Mouse (Mus musculus): ENCODE results near the gene Ptprf.

Ptprf gene

GRCm38 (mm10) chr4:118259782-118260463 is 31.3 kb downstream of the Ptprf start:
- peak; percentile 49 for DNase-seq (ENCODE audit: low read depth, low spot score)

DNA sequence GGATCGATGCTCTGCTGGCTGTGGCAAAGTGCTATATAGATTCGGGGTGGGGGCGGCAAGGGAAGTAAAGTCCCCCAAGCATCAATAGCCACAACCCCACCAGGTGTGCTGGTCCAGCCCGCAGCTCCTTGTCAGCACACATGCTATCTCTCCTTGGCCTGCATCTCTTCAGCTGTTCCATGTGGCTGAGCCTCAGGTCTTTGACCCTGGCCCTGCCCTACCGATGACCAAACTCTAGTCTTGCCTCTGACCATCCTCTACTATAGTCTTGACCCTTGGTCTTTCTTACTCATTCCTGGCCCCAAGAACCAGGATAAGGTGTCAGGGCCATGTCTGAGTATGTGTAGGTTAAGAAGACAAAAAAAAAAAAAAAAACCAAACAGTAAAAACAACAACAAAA is 33.2 kb downstream of the Ptprf start:
- DNase-seq (ENCODE audit: low read depth, low spot score), result no peak

- no peak for DNase-seq (ENCODE audit: low read depth, low spot score)
These were observed 33.8 kb downstream of the Ptprf start for GRCm38 (mm10) chr4:118257416-118257815.

DNA sequence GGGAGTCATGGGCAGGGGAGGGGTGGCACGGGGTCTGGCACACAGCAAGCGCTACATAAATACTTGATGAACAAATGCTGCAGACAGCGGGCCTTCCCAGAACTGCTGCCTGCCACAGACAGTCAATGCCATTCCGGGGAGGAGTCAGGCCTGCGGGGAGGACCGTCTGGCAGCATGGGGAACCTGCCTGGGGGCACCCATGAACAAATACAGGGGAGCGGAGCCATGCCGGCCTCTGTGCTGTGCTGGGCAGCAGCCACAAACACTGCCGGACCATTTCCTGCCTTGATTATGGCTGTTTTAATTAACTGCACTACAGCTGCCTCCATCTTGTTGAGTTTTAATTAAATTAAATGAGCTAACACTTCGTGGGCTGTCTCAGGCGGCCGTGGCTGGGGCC is 35.0 kb downstream of the Ptprf start:
- DNase-seq (ENCODE audit: low read depth, low spot score), result no peak

- DNase-seq (ENCODE audit: low read depth, low spot score), result no peak
These were observed 36.3 kb downstream of the Ptprf start for GRCm38 (mm10) chr4:118254953-118255352.

DNA sequence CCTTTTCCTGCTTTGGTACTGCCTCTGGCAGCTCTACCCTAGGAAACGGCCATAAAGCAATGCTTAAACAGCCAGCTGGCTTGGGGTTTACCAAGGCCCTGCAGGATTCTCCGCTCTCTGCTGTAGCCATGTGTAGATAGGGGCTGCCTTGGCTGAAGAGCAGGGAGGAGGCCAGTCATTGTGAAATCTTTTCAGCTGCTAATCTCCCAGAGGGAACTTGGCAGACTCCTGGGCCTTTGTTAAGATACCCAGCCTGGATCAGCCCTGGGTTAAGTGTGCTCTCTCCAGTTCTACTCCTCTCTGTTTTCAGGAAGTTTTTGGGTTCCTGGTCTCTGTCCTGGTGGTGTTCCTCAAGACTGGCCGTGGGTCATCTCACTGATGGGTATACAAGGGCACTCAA is 43.9 kb downstream of the Ptprf start:
- DNase-seq (ENCODE audit: low read depth, low spot score), result peak; percentile 58

DNA sequence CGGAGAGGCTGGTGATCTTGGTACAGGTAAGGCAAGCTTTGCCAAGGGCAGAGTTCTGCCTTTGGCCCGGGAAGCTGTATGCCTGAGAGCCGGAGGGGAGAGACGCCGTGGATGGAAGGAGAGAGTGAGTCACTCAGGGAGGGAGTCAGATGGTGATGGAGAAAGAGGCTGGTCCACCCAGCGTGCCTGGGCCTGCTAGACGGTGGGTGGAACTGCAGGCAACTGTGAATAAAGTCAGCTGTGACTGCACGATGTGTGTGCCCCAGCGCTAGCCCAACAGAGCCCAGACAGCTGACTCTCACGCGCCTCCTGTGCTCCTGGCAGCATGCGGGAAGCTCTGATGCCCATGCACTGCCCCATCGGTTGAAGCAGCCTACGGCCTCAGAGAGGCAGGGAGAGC is 45.4 kb downstream of the Ptprf start:
- no peak for DNase-seq (ENCODE audit: low read depth, low spot score)

- DNase-seq (ENCODE audit: low read depth, low spot score), result no peak
These were observed 47.4 kb downstream of the Ptprf start for GRCm38 (mm10) chr4:118243791-118244190.

DNA sequence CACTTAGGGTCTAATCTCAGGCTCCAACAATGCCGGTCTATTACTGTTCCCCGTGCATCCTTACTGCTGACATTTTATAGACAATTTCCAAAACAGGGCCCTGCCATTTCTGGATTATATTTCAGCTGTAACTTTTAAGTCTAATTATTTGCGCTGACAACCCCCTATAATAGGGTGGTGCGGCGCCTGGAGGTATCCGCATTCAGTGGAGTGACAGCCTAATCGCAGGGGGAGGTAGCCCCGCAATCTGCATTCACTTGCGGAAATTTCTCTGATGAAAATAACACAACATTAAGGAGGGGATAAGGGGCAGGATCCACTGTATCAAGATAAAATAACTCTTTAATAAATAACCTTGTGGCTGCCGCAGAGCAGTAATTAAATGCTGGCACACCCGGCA is 47.9 kb downstream of the Ptprf start:
- DNase-seq (ENCODE audit: low read depth, low spot score), result no peak

DNA sequence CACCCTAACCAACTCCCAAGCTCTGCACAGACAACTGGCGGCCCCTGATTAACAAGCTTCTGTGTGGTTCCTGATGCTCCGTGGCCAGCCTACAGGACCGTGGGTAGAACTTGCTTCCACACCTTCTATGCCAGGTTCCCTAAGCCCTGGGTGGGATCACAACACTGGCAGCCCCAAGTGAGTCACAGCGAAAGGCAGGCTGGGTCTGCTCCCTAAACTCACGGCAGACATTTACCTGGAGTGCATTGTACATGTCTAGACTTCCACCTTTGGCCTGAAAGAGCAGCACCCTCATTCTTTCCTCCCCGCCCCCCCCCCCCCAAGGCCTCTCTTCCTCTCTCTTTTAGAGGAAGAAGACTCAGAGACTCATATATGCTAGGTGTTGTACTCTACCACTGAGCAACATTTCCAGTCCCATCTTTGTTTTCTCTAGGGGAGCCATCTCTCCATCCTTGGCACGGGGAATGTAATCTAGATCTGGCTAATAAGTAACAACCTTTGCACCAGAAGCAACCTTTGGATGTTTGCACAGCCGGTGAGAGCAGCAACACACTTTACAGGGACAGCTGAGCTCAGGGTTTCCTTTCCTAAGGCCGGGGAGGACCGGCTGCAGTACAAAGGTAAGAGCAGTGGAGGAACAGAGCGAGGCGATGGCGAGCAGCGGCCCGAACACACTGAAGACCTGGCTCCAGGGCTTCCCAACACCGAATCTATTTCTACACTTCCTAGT is 51.1 kb downstream of the Ptprf start:
- DNase-seq (ENCODE audit: low read depth, low spot score), result no peak

DNA sequence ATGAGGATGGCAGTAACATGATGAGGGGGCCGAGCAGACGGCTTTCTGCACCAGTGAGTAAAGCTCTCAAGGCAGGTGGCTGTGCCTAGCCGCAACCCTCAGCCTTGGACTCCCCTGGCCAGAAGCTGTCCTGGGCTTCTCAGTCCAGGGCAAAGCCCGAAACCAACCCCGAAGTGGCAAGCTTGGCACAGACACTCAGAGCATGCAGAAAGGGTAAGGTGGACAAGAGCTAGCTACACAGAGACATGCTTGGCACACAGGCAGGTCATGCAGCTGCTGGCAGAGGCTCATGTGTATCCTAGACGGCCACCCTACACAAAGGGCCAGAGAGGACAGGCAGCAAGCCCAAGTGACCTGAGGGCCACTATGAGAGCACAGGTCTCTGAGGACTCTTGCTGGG is 52.5 kb downstream of the Ptprf start:
- no peak for DNase-seq (ENCODE audit: low read depth, low spot score)

GRCm38 (mm10) chr4:118236871-118237270 is 54.3 kb downstream of the Ptprf start:
- DNase-seq (ENCODE audit: low read depth, low spot score), result peak; percentile 57

GRCm38 (mm10) chr4:118234711-118235388 is 56.4 kb downstream of the Ptprf start:
- DNase-seq (ENCODE audit: low read depth, low spot score), result no peak

- DNase-seq (ENCODE audit: low read depth, low spot score), result no peak
These were observed 57.3 kb downstream of the Ptprf start for GRCm38 (mm10) chr4:118233886-118234285.

- DNase-seq (ENCODE audit: low read depth, low spot score), result no peak
These were observed 59.3 kb downstream of the Ptprf start for GRCm38 (mm10) chr4:118231861-118232260.

DNA sequence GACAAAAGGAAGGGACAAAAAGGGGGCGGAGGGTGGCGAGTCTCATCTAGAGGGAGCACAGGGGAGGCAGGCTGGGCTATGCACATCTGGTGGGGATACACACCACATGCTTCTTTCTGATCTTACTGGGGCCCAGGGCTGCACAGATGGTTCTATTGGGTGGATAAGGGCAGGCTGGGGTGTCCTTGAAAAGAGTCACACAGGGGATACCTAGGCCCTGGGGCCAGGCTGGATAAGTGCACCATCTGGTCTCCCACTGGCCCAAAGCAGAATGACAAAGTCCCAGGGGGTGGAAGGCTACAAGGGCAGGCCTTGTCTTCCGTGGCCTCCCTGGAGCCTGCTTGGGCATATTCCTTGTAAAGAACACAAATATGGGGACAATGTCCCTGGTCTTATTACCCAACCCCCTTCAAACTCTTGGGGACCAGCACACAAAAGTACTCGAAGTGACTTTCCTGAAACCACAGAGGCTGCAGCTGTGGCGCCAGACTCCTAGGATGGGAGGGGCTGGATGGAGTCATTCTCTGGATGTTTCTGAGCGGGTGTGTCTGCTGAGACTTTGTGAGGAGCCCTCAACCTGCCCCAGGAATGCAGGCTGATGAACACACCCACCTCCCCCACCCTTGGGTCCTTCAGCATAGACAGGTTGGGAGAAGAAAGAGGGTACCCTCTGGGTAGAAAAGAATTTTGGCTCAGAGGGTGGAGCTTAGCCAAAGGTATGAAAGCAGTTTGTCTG is 62.0 kb downstream of the Ptprf start:
- peak; percentile 94 for DNase-seq (ENCODE audit: low read depth, low spot score)

- DNase-seq (ENCODE audit: low read depth, low spot score), result no peak
These were observed 63.8 kb downstream of the Ptprf start for GRCm38 (mm10) chr4:118227398-118227797.

DNA sequence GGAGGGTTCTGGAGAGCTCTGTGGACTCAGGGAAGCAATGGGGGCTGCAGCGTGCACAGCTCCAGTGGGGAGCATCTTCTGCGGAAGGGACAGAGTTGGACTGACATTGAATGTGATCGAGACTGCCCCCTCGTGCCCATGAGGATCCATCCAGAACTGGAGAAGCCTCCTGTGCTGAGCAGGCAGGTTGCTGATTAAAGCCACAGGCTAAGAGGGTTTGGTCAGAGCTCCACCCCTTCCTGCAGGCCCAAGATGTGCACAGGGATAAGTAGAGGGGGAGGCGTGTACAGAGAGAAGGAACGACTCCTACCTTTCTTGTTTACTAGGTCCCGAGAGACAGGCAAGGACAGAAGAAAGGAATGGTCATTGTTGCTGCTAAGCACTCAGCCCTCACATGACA is 69.9 kb downstream of the Ptprf start:
- peak; percentile 79 for DNase-seq (ENCODE audit: low read depth, low spot score)

GRCm38 (mm10) chr4:118220756-118221155 is 70.4 kb downstream of the Ptprf start:
- no peak for DNase-seq (ENCODE audit: low read depth, low spot score)

GRCm38 (mm10) chr4:118219487-118219886 is 71.7 kb downstream of the Ptprf start:
- no peak for DNase-seq (ENCODE audit: low read depth, low spot score)

- DNase-seq (ENCODE audit: low read depth, low spot score), result no peak
These were observed 72.7 kb downstream of the Ptprf start for GRCm38 (mm10) chr4:118218521-118218920.

Measured in ZHBTc4 (cell line).